Mouse (Mus musculus) erythroblast, embryonic 14.5 days (primary cell): ENCODE data around the gene Vti1b.

Experiments used
- GATA1 ChIP-seq: IDR thresholded peaks from 2 replicates; pipeline ENCODE4 v1.6.1; 2012; ENCODE audit warnings: low read length, inconsistent platforms, mixed read lengths
- TAL1 ChIP-seq: IDR thresholded peaks from 3 replicates; pipeline ENCODE4 v1.6.1; 2012; ENCODE audit warnings: low read length, inconsistent platforms, mixed read lengths

- no peak for TF ChIP-seq GATA1
- TF ChIP-seq TAL1, result no peak
Observed at GRCm38 (mm10) chr12:79217511-79217910, 45.0 kb upstream of the Vti1b start.
